Mouse (Mus musculus): ENCODE data around the gene Dapk1. TPM values are rescaled to one million over a fixed set of nuclear protein-coding genes. Genes with fewer than 3 reads are reported as not detected.

Gene Dapk1
- polyA plus RNA-seq, 1 experiment from 2014 or later: 34.5 TPM

DNA sequence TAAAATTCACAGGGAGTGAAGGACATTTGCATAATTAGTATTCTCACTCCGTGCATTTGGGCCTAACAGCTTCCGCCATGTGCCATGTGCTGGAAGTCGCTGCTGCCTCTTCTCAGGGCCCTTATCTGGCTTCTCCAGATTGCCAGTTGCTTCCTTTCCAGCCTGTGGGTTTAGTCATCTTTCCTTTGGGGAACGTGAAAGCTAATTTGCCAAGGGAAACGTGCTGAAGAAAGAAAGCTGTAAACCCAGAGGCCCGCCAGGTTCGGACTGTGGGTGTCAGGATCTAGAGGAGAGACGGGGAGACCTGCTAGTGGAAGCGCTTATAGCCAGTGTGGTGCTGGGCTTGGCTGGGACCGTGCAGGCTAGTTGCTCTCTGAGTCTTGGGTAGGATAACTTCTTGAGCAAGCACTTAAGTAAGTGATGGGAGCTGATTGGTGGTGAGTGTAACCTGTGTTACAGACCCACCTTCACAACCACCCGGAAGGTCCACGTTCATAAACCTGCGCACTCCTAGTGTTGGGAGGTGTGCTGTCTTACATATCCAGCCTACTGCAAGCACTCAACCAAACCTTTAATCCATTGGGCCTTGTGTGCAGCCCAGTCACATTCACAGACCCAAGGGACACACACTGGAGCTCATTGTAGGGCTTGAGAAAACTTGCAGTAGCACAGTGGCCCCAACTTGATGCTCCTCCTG lies 141.8 kb downstream of the Dapk1 start:
- ATAC-seq (ENCODE audit: low read depth): peak; percentile 20; the same call in 1 of the 2 replicates
- peaks cover 3% of the 10 kb centered on the region for H3K4me1 ChIP-seq (ENCODE audit: control insufficient read depth, insufficient read depth, low read length)

DNA sequence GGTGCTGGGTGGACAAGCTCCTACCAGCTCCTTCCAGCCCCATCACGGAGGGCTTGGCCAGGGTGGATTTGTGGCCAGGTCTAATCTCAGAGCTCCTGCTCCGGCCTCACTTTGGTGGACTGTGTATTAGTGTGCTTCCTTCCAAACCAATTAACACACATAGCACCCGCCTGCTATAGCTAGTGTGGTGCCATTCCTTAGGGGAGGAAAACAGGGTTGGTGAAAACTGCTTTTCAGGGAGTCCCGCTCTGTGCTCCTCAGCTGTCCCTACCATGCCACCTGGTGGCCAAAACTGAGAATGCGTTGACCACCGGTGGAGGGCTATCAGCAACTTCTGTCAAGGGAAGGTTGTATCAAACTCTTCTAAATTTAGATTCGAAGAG lies 142.3 kb downstream of the Dapk1 start:
- H3K27ac ChIP-seq (ENCODE audit: low read depth, low read length): no peak overlapping the region

More for the DNA sequence above, 141.8 kb downstream of the Dapk1 start:
- Histone ChIP-seq H3K9ac (replicated peaks; ENCODE audit: low read depth, low read length) (no peak overlapping the region), H3K36me3 (ENCODE audit: control insufficient read depth, insufficient read depth, low read length) (peaks cover 16% of the 10 kb centered on the region), H3K27me3 (ENCODE audit: control insufficient read depth, insufficient read depth, low read length) (no peaks in the 10 kb centered on the region), H3K4me3 (ENCODE audit: low read depth, low read length) (no peak overlapping the region), H3K4me2 (ENCODE audit: low read depth, low read length) (no peak overlapping the region), H3K9me3 (ENCODE audit: control insufficient read depth, low read length) (no peaks in the 10 kb centered on the region), H3K27ac (ENCODE audit: low read depth, low read length) (no peak overlapping the region)
- whole genome bisulfite sequencing: 67% methylated on average over 13 of the region's 13 CpGs

DNA sequence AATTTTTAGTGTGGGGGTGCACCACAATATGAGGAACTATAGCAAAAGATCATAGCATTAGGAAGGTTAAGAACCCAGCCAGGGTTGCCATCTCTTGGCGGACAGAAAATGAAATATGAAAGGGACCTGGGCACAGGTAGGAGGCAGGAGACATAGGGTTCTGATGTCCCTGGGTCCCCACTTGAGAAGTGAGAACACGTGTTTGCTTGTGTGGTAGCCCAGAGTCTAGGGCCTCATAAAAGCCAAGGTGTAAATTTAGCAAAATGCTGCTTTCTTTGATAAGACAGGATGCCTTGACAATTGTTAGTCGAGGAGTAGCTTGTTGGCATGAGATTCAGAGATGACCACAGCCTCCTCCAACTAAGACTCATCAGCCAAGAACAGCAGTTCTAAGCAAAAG lies 143.0 kb downstream of the Dapk1 start:
- H3K27ac ChIP-seq (ENCODE audit: low read depth, low read length): no peak overlapping the region
- ATAC-seq (ENCODE audit: low read depth): no peak
- H3K4me3 ChIP-seq (ENCODE audit: low read depth, low read length): no peak overlapping the region
- peaks cover 3% of the 10 kb centered on the region for H3K4me1 ChIP-seq (ENCODE audit: control insufficient read depth, insufficient read depth, low read length)
- no peaks in the 10 kb centered on the region for H3K27me3 ChIP-seq (ENCODE audit: control insufficient read depth, insufficient read depth, low read length)
- H3K4me2 ChIP-seq (ENCODE audit: low read depth, low read length): no peak overlapping the region
- H3K36me3 ChIP-seq (ENCODE audit: control insufficient read depth, insufficient read depth, low read length): peaks cover 24% of the 10 kb centered on the region
- no peaks in the 10 kb centered on the region for H3K9me3 ChIP-seq (ENCODE audit: control insufficient read depth, low read length)
- no peak overlapping the region for H3K9ac ChIP-seq (replicated peaks; ENCODE audit: low read depth, low read length)
- WGBS: 94% methylated on average over 3 of the region's 3 CpGs

More for the DNA sequence above, 142.3 kb downstream of the Dapk1 start:
- peak; percentile 71 for ATAC-seq (ENCODE audit: low read depth)
- Histone ChIP-seq H3K4me3 (ENCODE audit: low read depth, low read length) (no peak overlapping the region), H3K36me3 (ENCODE audit: control insufficient read depth, insufficient read depth, low read length) (peaks cover 20% of the 10 kb centered on the region), H3K27me3 (ENCODE audit: control insufficient read depth, insufficient read depth, low read length) (no peaks in the 10 kb centered on the region), H3K9me3 (ENCODE audit: control insufficient read depth, low read length) (no peaks in the 10 kb centered on the region), H3K4me1 (ENCODE audit: control insufficient read depth, insufficient read depth, low read length) (peaks cover 3% of the 10 kb centered on the region), H3K4me2 (ENCODE audit: low read depth, low read length) (no peak overlapping the region), H3K9ac (replicated peaks; ENCODE audit: low read depth, low read length) (no peak overlapping the region)
- 38% methylated on average over 7 of the region's 7 CpGs for WGBS

DNA sequence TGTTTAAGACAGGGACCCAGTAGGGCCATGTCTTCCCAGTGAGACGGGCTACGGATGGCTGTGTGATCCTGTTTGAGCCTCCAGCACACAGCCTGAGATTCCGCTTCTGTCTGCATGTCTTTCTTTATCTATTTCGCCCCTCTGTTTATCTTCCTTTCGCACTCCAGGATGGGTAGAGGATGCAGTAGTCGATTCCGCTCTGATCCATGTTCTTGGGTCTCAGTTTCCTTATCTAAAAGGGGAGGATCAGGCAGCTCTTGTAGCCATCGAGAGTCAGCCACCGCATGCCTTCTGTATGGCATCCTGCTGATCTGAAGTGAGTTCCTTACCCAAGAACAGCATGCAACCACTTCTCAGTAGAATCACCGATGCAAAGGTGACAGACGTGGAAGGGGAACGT lies 143.6 kb downstream of the Dapk1 start:
- Histone ChIP-seq H3K4me1 (ENCODE audit: control insufficient read depth, insufficient read depth, low read length) (peaks cover 3% of the 10 kb centered on the region), H3K4me2 (ENCODE audit: low read depth, low read length) (no peak overlapping the region), H3K36me3 (ENCODE audit: control insufficient read depth, insufficient read depth, low read length) (peaks cover 18% of the 10 kb centered on the region), H3K27ac (ENCODE audit: low read depth, low read length) (no peak overlapping the region), H3K9ac (replicated peaks; ENCODE audit: low read depth, low read length) (no peak overlapping the region), H3K27me3 (ENCODE audit: control insufficient read depth, insufficient read depth, low read length) (no peaks in the 10 kb centered on the region), H3K9me3 (ENCODE audit: control insufficient read depth, low read length) (no peaks in the 10 kb centered on the region), H3K4me3 (ENCODE audit: low read depth, low read length) (no peak overlapping the region)
- ATAC-seq (ENCODE audit: low read depth): no peak
- 96% methylated on average over 12 of the region's 12 CpGs for WGBS

DNA sequence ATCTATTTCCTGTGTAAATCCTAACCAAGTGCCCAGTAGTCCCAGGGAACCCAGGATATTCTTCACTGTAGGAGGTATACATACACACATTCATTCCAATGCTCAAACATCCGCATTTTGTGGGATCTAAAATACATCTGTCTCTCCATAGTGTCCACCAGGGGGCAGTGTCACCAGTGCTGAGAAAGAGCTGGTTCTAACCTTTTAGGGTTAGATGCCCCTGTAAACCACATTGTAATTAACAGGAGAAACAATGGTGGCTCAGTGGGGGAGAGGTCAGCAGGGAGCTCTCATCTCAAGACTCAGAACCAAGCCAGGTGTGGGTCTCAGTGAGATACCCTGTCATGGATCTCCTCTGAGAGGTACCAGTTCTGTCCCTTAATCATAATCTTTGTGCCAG lies 144.5 kb downstream of the Dapk1 start:
- peaks cover 25% of the 10 kb centered on the region for H3K36me3 ChIP-seq (ENCODE audit: control insufficient read depth, insufficient read depth, low read length)
- no peak overlapping the region for H3K4me3 ChIP-seq (ENCODE audit: low read depth, low read length)
- H3K27ac ChIP-seq (ENCODE audit: low read depth, low read length): no peak overlapping the region
- peaks cover 3% of the 10 kb centered on the region for H3K4me1 ChIP-seq (ENCODE audit: control insufficient read depth, insufficient read depth, low read length)
- H3K9ac ChIP-seq (replicated peaks; ENCODE audit: low read depth, low read length): no peak overlapping the region
- no peaks in the 10 kb centered on the region for H3K9me3 ChIP-seq (ENCODE audit: control insufficient read depth, low read length)
- ATAC-seq (ENCODE audit: low read depth): no peak
- H3K4me2 ChIP-seq (ENCODE audit: low read depth, low read length): no peak overlapping the region
- no peaks in the 10 kb centered on the region for H3K27me3 ChIP-seq (ENCODE audit: control insufficient read depth, insufficient read depth, low read length)
- 49% methylated on average over 1 of the region's 1 CpGs for WGBS

DNA sequence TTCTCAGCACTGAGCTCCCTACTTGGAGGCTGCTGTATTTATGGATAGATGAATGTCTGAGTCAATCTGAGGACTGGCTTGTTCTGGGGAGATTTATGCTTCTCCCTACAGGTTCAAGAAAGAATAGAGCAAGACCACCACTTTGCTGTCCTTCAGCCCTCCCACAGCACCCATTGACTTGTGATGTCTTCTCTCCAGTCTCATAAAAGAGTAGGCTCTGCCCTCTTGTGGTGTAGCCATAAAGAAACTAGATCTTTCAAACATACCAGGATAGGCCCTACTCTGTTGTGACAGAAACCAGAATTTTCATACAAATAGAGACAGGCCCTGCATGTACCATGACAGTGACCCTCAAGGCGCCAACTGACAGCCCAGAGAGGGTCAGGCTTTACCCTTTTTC lies 145.5 kb downstream of the Dapk1 start:
- H3K9ac ChIP-seq (replicated peaks; ENCODE audit: low read depth, low read length): no peak overlapping the region
- no peak for ATAC-seq (ENCODE audit: low read depth)
- H3K4me1 ChIP-seq (ENCODE audit: control insufficient read depth, insufficient read depth, low read length): peaks cover 3% of the 10 kb centered on the region
- no peaks in the 10 kb centered on the region for H3K9me3 ChIP-seq (ENCODE audit: control insufficient read depth, low read length)
- peaks cover 25% of the 10 kb centered on the region for H3K36me3 ChIP-seq (ENCODE audit: control insufficient read depth, insufficient read depth, low read length)
- 96% methylated on average over 1 of the region's 1 CpGs for WGBS
- no peaks in the 10 kb centered on the region for H3K27me3 ChIP-seq (ENCODE audit: control insufficient read depth, insufficient read depth, low read length)
- H3K4me3 ChIP-seq (ENCODE audit: low read depth, low read length): no peak overlapping the region
- no peak overlapping the region for H3K27ac ChIP-seq (ENCODE audit: low read depth, low read length)
- H3K4me2 ChIP-seq (ENCODE audit: low read depth, low read length): no peak overlapping the region

DNA sequence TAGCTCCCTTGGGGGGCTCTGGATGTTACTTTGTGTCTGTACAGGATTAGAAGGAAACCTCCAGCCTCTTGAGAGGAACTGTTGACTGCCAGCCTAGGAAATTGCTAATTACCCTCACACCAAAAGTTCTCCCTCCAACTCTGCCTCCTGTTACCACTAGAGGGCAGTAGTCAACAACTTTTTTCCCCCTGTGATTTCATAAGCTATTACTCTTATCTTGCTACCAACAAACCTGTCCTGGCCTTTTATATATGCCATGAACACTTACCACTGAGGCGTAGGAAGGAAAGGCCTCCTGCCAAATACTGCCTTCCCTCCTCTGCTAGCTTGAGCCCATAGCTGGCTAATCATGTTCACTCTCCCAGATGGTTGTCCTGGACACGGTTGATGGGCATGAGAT lies 146.8 kb downstream of the Dapk1 start:
- Histone ChIP-seq H3K4me2 (ENCODE audit: low read depth, low read length) (no peak overlapping the region), H3K36me3 (ENCODE audit: control insufficient read depth, insufficient read depth, low read length) (peaks cover 38% of the 10 kb centered on the region), H3K27ac (ENCODE audit: low read depth, low read length) (no peak overlapping the region), H3K27me3 (ENCODE audit: control insufficient read depth, insufficient read depth, low read length) (no peaks in the 10 kb centered on the region), H3K4me1 (ENCODE audit: control insufficient read depth, insufficient read depth, low read length) (no peaks in the 10 kb centered on the region; the same call in 1 of the 2 replicates), H3K4me3 (ENCODE audit: low read depth, low read length) (no peak overlapping the region), H3K9me3 (ENCODE audit: control insufficient read depth, low read length) (no peaks in the 10 kb centered on the region), H3K9ac (replicated peaks; ENCODE audit: low read depth, low read length) (no peak overlapping the region)
- no peak for ATAC-seq (ENCODE audit: low read depth)
- WGBS: 83% methylated on average over 2 of the region's 2 CpGs

DNA sequence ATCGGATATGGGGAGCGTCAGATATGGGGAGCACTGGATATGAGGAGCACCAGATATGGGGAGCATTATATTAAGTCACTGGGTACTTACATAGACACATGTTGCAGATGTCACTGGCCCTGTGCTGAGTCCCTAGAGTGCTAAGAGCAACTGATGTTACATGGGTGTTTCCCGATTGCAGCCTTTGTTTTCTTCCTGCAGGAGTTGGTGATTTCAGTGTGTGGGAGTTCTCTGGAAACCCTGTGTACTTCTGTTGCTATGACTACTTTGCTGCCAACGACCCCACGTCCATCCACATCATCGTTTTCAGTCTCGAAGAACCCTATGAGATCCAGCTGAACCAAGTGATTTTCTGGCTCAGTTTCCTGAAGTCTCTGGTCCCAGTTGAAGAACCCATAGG lies 149.2 kb downstream of the Dapk1 start:
- H3K9me3 ChIP-seq (ENCODE audit: control insufficient read depth, low read length): no peaks in the 10 kb centered on the region
- H3K36me3 ChIP-seq (ENCODE audit: control insufficient read depth, insufficient read depth, low read length): peaks cover 50% of the 10 kb centered on the region
- no peak overlapping the region for H3K27ac ChIP-seq (ENCODE audit: low read depth, low read length)
- H3K4me3 ChIP-seq (ENCODE audit: low read depth, low read length): no peak overlapping the region
- no peak overlapping the region for H3K4me2 ChIP-seq (ENCODE audit: low read depth, low read length)
- no peak for ATAC-seq (ENCODE audit: low read depth)
- H3K4me1 ChIP-seq (ENCODE audit: control insufficient read depth, insufficient read depth, low read length): no peaks in the 10 kb centered on the region
- H3K27me3 ChIP-seq (ENCODE audit: control insufficient read depth, insufficient read depth, low read length): no peaks in the 10 kb centered on the region
- 91% methylated on average over 7 of the region's 7 CpGs for WGBS
- H3K9ac ChIP-seq (replicated peaks; ENCODE audit: low read depth, low read length): no peak overlapping the region

DNA sequence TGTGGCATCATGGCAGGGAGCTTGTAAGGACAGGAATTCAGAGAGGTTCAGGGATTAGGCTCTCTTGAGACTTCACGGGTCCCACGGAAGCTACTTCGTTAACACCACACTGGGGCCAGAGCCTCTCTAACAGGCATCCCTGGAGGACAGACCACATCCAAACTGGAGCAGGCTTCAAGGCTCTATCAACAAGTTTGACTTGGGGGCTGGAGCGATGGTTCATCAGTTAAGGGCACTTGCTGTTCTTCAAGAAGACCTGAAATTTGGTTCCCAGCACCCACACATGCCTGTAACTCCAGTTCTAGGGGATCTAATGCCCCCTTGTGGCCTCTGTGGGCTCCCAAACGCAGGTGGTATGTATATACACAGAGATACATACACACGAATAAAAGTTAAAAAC lies 151.5 kb downstream of the Dapk1 start:
- Histone ChIP-seq H3K4me2 (ENCODE audit: low read depth, low read length) (no peak overlapping the region), H3K9me3 (ENCODE audit: control insufficient read depth, low read length) (no peaks in the 10 kb centered on the region), H3K4me3 (ENCODE audit: low read depth, low read length) (no peak overlapping the region), H3K27ac (ENCODE audit: low read depth, low read length) (no peak overlapping the region), H3K36me3 (ENCODE audit: control insufficient read depth, insufficient read depth, low read length) (peaks cover 53% of the 10 kb centered on the region), H3K9ac (replicated peaks; ENCODE audit: low read depth, low read length) (no peak overlapping the region), H3K4me1 (ENCODE audit: control insufficient read depth, insufficient read depth, low read length) (no peaks in the 10 kb centered on the region), H3K27me3 (ENCODE audit: control insufficient read depth, insufficient read depth, low read length) (no peaks in the 10 kb centered on the region)
- 99% methylated on average over 6 of the region's 6 CpGs for WGBS
- no peak for ATAC-seq (ENCODE audit: low read depth)

All from neural tube, embryonic 14.5 days (tissue).